Mouse (Mus musculus) stomach, postnatal 0 days (tissue): ENCODE data around the gene Emc8. TPM values are rescaled to one million over a fixed set of nuclear protein-coding genes. Genes with fewer than 3 reads are reported as not detected.

Experiments
- ATAC-seq: fragments of 200-750 bp; cut with Nextera tagmentation; 2 replicates; pipeline ENCODE4 v1.8.0; 2017; ENCODE audit not compliant: low FRiP score, low TSS enrichment
- DNase-seq: peaks from one replicate; pipeline ENCODE4 v3.0.0-alpha.2; 2016; ENCODE audit warnings: low spot score
- H3K27ac ChIP-seq: fragments of 300-500 bp; sonication (generic); replicated peaks from 2 replicates; pipeline ENCODE4 v1.5.1; 2014; ENCODE audit warnings: mild to moderate bottlenecking, control low read depth
- H3K27me3 ChIP-seq: fragments of 300-500 bp; sonication (generic); 2 replicates; pipeline ENCODE4 v1.6.1; 2014; ENCODE audit warnings: low read length; ENCODE audit not compliant: control insufficient read depth, insufficient read depth
- H3K36me3 ChIP-seq: fragments of 300-500 bp; sonication (generic); 2 replicates; pipeline ENCODE4 v1.6.1; 2014; ENCODE audit warnings: low read length, mixed read lengths; ENCODE audit not compliant: control insufficient read depth, insufficient read depth
- H3K4me1 ChIP-seq: fragments of 300-500 bp; sonication (generic); replicated peaks from 2 replicates; pipeline ENCODE4 v1.6.1; 2014; ENCODE audit warnings: antibody characterized with exemption; ENCODE audit not compliant: control insufficient read depth, insufficient read depth
- H3K4me2 ChIP-seq: fragments of 300-500 bp; sonication (generic); replicated peaks from 2 replicates; pipeline ENCODE4 v1.6.1; 2014; ENCODE audit warnings: low read depth, mild to moderate bottlenecking, control low read depth, moderate library complexity
- H3K4me3 ChIP-seq: fragments of 300-500 bp; sonication (generic); 2 replicates; pipeline ENCODE4 v1.5.1; 2014; ENCODE audit warnings: low read depth, low read length, control low read depth
- H3K9ac ChIP-seq: fragments of 300-500 bp; sonication (generic); 2 replicates; pipeline ENCODE4 v1.6.1; 2014; ENCODE audit warnings: mild to moderate bottlenecking, low read length, control low read depth, mixed read lengths
- H3K9me3 ChIP-seq: fragments of 300-500 bp; sonication (generic); 2 replicates; pipeline ENCODE4 v1.6.1; 2016; ENCODE audit warnings: low read length; ENCODE audit not compliant: control insufficient read depth
- CTCF ChIP-seq: IDR thresholded peaks from 2 replicates; pipeline ENCODE4 v1.5.1; 2016; ENCODE audit warnings: antibody characterized with exemption, low read depth, mild to moderate bottlenecking, moderate library complexity
- EP300 ChIP-seq: optimal IDR thresholded peaks from 2 replicates; pipeline ENCODE3; 2016; ENCODE audit warnings: antibody characterized with exemption
- WGBS: fragments of 180-500 bp; shearing (Covaris S2); extraction: QIAGEN DNeasy Blood & Tissue Kit; methylation state at CpG from one replicate; pipeline ENCODE4 v1.1.7; 2014; 5-methylcytosine and 5-hydroxymethylcytosine counted together
- polyA plus RNA-seq: library from polyadenylated mRNA; unstranded; fragments of >200 nt; fragmentation: Nextera tagmentation; extraction: Ambion mirVana; gene quantifications from 2 replicates; pipeline ENCODE4 v1.2.1, GENCODE M21; 2015

The Emc8 gene
- polyA plus RNA-seq, 1 experiment from 2014 or later, result 162 TPM

- Histone ChIP-seq H3K4me2 (no peak within 1 kb of the TSS), H3K9me3 (no peaks in the 10 kb centered on the region), H3K27me3 (no peaks in the 10 kb centered on the region), H3K36me3 (no peaks in the 10 kb centered on the region), H3K4me3 (no peak within 1 kb of the TSS), H3K27ac (no peak within 1 kb of the TSS), H3K4me1 (no peaks in the 10 kb centered on the region), H3K9ac (no peak within 1 kb of the TSS)
- TF ChIP-seq CTCF, result no peak
- TF ChIP-seq EP300, result no peak
- ATAC-seq (no peak), DNase-seq (no peak)
- WGBS, result 55% methylated on average over 7 of the region's 7 CpGs
Measured at GRCm38 (mm10) chr8:120647532-120647931, 20.8 kb downstream of the Emc8 start, which contains the start of gene 1190005I06Rik. 1190005I06Rik (minus strand) TSS chr8:120647632.

DNA sequence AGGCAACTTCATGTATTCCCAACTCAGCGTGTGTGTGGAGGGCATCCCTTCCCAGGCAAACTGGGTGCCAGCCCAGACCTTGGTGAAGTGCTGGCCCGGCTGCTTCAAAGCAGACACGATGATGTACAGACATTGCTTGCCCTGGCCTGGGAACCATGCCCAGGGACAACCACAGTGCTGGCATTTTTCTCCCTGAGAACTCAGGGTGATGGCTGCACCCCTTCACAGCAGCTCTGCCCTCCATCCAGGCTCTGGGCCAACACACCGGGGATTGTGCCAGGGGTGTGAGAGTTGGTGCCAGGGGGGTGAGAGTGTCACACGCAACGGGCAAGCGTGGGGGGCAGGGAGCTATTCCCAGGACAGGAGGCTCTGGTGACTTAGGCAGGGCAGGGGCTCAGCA lies 23.7 kb downstream of the Emc8 start:
- Histone ChIP-seq H3K9ac (no peak overlapping the region), H3K4me1 (no peaks in the 10 kb centered on the region), H3K4me3 (no peak overlapping the region), H3K36me3 (no peaks in the 10 kb centered on the region), H3K9me3 (no peaks in the 10 kb centered on the region), H3K4me2 (no peak overlapping the region), H3K27me3 (no peaks in the 10 kb centered on the region), H3K27ac (0 out of 2 replicates have a peak overlapping the region, but pooled peaks have one; percentile 45)
- ATAC-seq (peak; percentile 49), DNase-seq (no peak)
- TF ChIP-seq CTCF (no peak), EP300 (no peak)
- WGBS, result 57% methylated on average over 7 of the region's 7 CpGs

DNA sequence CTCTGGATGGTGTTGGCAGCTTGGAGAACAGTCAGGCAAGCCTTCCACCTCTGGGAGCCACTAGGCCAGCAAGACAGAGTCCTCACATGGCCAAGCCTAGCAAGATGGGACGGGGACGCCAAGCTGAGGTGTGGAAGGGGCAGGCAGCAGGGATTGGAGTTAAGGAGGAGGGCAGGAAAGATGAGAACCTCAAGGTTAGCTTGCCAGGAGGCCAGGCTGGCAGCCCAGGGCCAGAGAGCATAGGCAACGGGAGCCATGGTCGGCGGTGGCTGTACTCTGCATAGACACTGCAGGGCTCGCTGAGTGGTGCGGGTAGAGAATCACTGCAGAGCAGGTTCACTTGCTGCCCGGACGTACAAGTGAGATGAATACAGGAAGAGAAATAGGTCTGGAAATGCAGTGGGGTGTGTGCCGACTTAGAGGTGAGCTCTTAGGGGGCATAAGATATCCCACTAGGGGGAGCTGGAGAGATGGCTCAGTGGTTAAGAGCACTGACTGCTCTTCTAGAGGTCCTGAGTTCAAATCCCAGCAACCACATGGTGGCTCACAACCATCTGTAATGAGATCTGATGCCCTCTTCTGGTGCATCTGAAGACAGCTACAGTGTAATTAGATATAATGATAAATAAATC lies 26.2 kb downstream of the Emc8 start:
- Histone ChIP-seq H3K4me3 (no peak overlapping the region), H3K9ac (no peak overlapping the region), H3K4me1 (no peaks in the 10 kb centered on the region), H3K27me3 (no peaks in the 10 kb centered on the region), H3K27ac (no peak overlapping the region), H3K36me3 (no peaks in the 10 kb centered on the region), H3K9me3 (no peaks in the 10 kb centered on the region), H3K4me2 (no peak overlapping the region)
- no peak for ATAC-seq
- WGBS, result 70% methylated on average over 10 of the region's 10 CpGs
- TF ChIP-seq CTCF (peak; percentile 31), EP300 (no peak)
- DNase-seq, result no peak

GRCm38 (mm10) chr8:120641245-120641644 lies 27.1 kb downstream of the Emc8 start:
- no peak for DNase-seq
- no peak overlapping the region for H3K27ac ChIP-seq
- no peaks in the 10 kb centered on the region for H3K9me3 ChIP-seq
- TF ChIP-seq EP300, result no peak
- TF ChIP-seq CTCF, result no peak
- ATAC-seq, result no peak
- H3K4me2 ChIP-seq, result no peak overlapping the region
- no peaks in the 10 kb centered on the region for H3K4me1 ChIP-seq
- WGBS, result 43% methylated on average over 8 of the region's 8 CpGs
- no peak overlapping the region for H3K4me3 ChIP-seq
- no peaks in the 10 kb centered on the region for H3K27me3 ChIP-seq
- no peak overlapping the region for H3K9ac ChIP-seq
- H3K36me3 ChIP-seq, result no peaks in the 10 kb centered on the region

DNA sequence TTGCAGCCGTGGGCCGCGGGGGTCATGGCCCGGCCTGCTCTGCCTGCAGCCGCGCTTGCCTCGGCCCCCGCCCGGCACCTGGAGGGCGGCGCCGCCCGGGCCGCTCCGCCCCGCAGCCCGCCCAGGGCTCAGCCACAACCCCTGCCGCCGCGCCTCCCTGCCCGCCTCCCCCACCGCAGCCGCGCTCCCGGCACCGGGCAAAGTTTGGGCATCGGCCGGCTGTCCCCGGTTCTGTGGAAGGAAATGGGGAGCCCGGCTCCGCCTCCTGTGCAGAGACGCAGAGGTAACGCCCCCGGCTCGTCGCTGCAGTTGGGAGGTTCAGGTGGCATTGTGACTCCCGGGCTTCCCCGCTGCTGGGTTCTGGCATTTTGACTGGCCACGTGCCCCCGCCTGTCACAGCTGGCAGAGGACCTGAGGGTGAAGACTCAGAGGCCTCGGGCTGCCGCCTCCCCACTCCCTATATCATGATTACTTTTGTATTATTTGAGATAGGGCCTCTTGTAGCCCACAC lies 34.0 kb downstream of the Emc8 start:
- 1% methylated on average over 31 of the region's 42 CpGs for WGBS

GRCm38 (mm10) chr8:120633665-120634271 lies 34.6 kb downstream of the Emc8 start:
- H3K36me3 ChIP-seq, result no peaks in the 10 kb centered on the region
- no peak overlapping the region for H3K27ac ChIP-seq
- 3% methylated on average over 37 of the region's 44 CpGs for WGBS
- H3K4me1 ChIP-seq, result peaks cover 3% of the 10 kb centered on the region; the same call in 1 of the 2 replicates
- DNase-seq (peak; percentile 39), ATAC-seq (peak; percentile 22; the same call in 1 of the 2 replicates)
- peak overlapping the region; percentile 56 for H3K9ac ChIP-seq
- peak overlapping the region; percentile 59 for H3K4me3 ChIP-seq
- peak overlapping the region; percentile 96 for H3K4me2 ChIP-seq
- TF ChIP-seq EP300 (no peak), CTCF (no peak)
- no peaks in the 10 kb centered on the region for H3K27me3 ChIP-seq
- no peaks in the 10 kb centered on the region for H3K9me3 ChIP-seq

More for the DNA sequence above, 34.0 kb downstream of the Emc8 start:
- DNase-seq (peak; percentile 84), ATAC-seq (peak; percentile 83)
- H3K4me3 ChIP-seq, result peak overlapping the region; percentile 59
- no peak overlapping the region for H3K27ac ChIP-seq
- no peaks in the 10 kb centered on the region for H3K27me3 ChIP-seq
- no peaks in the 10 kb centered on the region for H3K36me3 ChIP-seq
- H3K9ac ChIP-seq, result peak overlapping the region; percentile 56
- no peaks in the 10 kb centered on the region for H3K9me3 ChIP-seq
- peak overlapping the region; percentile 96 for H3K4me2 ChIP-seq
- TF ChIP-seq CTCF (no peak), EP300 (no peak)
- peaks cover 3% of the 10 kb centered on the region; the same call in 1 of the 2 replicates for H3K4me1 ChIP-seq
